Mouse (Mus musculus): ENCODE measurements around the gene Raver1. TPM values are rescaled to one million over a fixed set of nuclear protein-coding genes. Genes with fewer than 3 reads are reported as not detected.
"Not testable (repeated sequence)": the region's sequence is repeated elsewhere in the genome, so short reads cannot be mapped to it uniquely, and the experiment has no call there.

Gene Raver1
- polyA plus RNA-seq, 1 experiment from 2014 or later = 64.2 TPM

GRCm38 (mm10) chr9:21073044-21073840 lies 18.6 kb downstream of the Raver1 start, which contains the start of the genes Gm49373 and Fdx1l:
TSS of gene Gm49373 (minus strand) at chr9:21073096.
TSS of gene Fdx1l (minus strand) at chr9:21073614.
- H3K9me3 ChIP-seq (ENCODE audit: control insufficient read depth, low read length) = no peaks in the 10 kb centered on the region
- peak within 1 kb of the TSS; percentile 87 for H3K4me3 ChIP-seq (ENCODE audit: low read depth, low read length)
- H3K4me2 ChIP-seq (ENCODE audit: low read depth, low read length) = peak within 1 kb of the TSS; percentile 82
- WGBS = 3% methylated on average over 43 of the region's 58 CpGs
- H3K9ac ChIP-seq (ENCODE audit: low read depth, low read length) = peak within 1 kb of the TSS; percentile 88
- H3K4me1 ChIP-seq (ENCODE audit: control insufficient read depth, insufficient read depth, low read length) = peaks cover 5% of the 10 kb centered on the region
- ATAC-seq (ENCODE audit: low read depth) = peak; percentile 94
- peak; percentile 95 for DNase-seq (ENCODE audit: low spot score)
- H3K27ac ChIP-seq (replicated peaks; ENCODE audit: low read depth, low read length) = peak within 1 kb of the TSS; percentile 70
- H3K27me3 ChIP-seq (replicated peaks; ENCODE audit: control insufficient read depth, insufficient read depth, low read length) = no peaks in the 10 kb centered on the region
- peaks cover 48% of the 10 kb centered on the region for H3K36me3 ChIP-seq (ENCODE audit: control insufficient read depth, insufficient read depth, low read length)

- H3K9me3 ChIP-seq (ENCODE audit: control insufficient read depth, low read length) = no peaks in the 10 kb centered on the region
- peak; percentile 4 for DNase-seq (ENCODE audit: low spot score)
These were observed 19.2 kb downstream of the Raver1 start for GRCm38 (mm10) chr9:21072641-21073040.

GRCm38 (mm10) chr9:21067006-21067684 lies 24.7 kb downstream of the Raver1 start, which contains the start of gene Zglp1:
TSS of gene Zglp1 (minus strand) at chr9:21067093.
- Histone ChIP-seq H3K36me3 (ENCODE audit: control insufficient read depth, insufficient read depth, low read length) (peaks cover 62% of the 10 kb centered on the region), H3K4me2 (ENCODE audit: low read depth, low read length) (no peak within 1 kb of the TSS), H3K27me3 (replicated peaks; ENCODE audit: control insufficient read depth, insufficient read depth, low read length) (no peaks in the 10 kb centered on the region), H3K27ac (replicated peaks; ENCODE audit: low read depth, low read length) (no peak within 1 kb of the TSS), H3K4me1 (ENCODE audit: control insufficient read depth, insufficient read depth, low read length) (no peaks in the 10 kb centered on the region), H3K9ac (ENCODE audit: low read depth, low read length) (no peak within 1 kb of the TSS), H3K4me3 (ENCODE audit: low read depth, low read length) (no peak within 1 kb of the TSS), H3K9me3 (ENCODE audit: control insufficient read depth, low read length) (no peaks in the 10 kb centered on the region)
- DNase-seq (ENCODE audit: low spot score) (no peak), ATAC-seq (ENCODE audit: low read depth) (no peak)
- 79% methylated on average over 25 of the region's 27 CpGs for WGBS

More at GRCm38 (mm10) chr9:21072641-21073040, 19.2 kb downstream of the Raver1 start:
- peaks cover 48% of the 10 kb centered on the region for H3K36me3 ChIP-seq (ENCODE audit: control insufficient read depth, insufficient read depth, low read length)
- ATAC-seq (ENCODE audit: low read depth) = 0 out of 2 replicates have a peak, but pooled peaks have one; percentile 3
- H3K4me1 ChIP-seq (ENCODE audit: control insufficient read depth, insufficient read depth, low read length) = peaks cover 5% of the 10 kb centered on the region
- 10% methylated on average over 4 of the region's 4 CpGs for WGBS
- peak overlapping the region; percentile 82 for H3K4me2 ChIP-seq (ENCODE audit: low read depth, low read length)
- H3K27ac ChIP-seq (replicated peaks; ENCODE audit: low read depth, low read length) = no peak overlapping the region
- no peaks in the 10 kb centered on the region for H3K27me3 ChIP-seq (replicated peaks; ENCODE audit: control insufficient read depth, insufficient read depth, low read length)
- peak overlapping the region; percentile 88 for H3K9ac ChIP-seq (ENCODE audit: low read depth, low read length)
- H3K4me3 ChIP-seq (ENCODE audit: low read depth, low read length) = peak overlapping the region; percentile 87

GRCm38 (mm10) chr9:21062928-21063327 lies 28.9 kb downstream of the Raver1 start:
- Histone ChIP-seq H3K9ac (ENCODE audit: low read depth, low read length) (no peak overlapping the region), H3K9me3 (ENCODE audit: control insufficient read depth, low read length) (no peaks in the 10 kb centered on the region), H3K36me3 (ENCODE audit: control insufficient read depth, insufficient read depth, low read length) (peaks cover 51% of the 10 kb centered on the region), H3K27me3 (replicated peaks; ENCODE audit: control insufficient read depth, insufficient read depth, low read length) (no peaks in the 10 kb centered on the region), H3K4me2 (ENCODE audit: low read depth, low read length) (no peak overlapping the region), H3K4me3 (ENCODE audit: low read depth, low read length) (no peak overlapping the region), H3K27ac (replicated peaks; ENCODE audit: low read depth, low read length) (no peak overlapping the region), H3K4me1 (ENCODE audit: control insufficient read depth, insufficient read depth, low read length) (no peaks in the 10 kb centered on the region)
- WGBS = 81% methylated on average over 2 of the region's 2 CpGs
- DNase-seq (ENCODE audit: low spot score) = no peak
- ATAC-seq (ENCODE audit: low read depth) = no peak

- H3K4me2 ChIP-seq (ENCODE audit: low read depth, low read length) = no peak overlapping the region
- WGBS = 66% methylated on average over 10 of the region's 10 CpGs
- ATAC-seq (ENCODE audit: low read depth) = no peak
These were observed 40.2 kb downstream of the Raver1 start for GRCm38 (mm10) chr9:21051578-21051977.

GRCm38 (mm10) chr9:21045235-21045634 lies 46.6 kb downstream of the Raver1 start:
- no peak for ATAC-seq (ENCODE audit: low read depth)
- peaks cover 2% of the 10 kb centered on the region; the same call in 1 of the 2 replicates for H3K27me3 ChIP-seq (replicated peaks; ENCODE audit: control insufficient read depth, insufficient read depth, low read length)
- no peak overlapping the region for H3K9ac ChIP-seq (ENCODE audit: low read depth, low read length)
- H3K4me2 ChIP-seq (ENCODE audit: low read depth, low read length) = no peak overlapping the region
- no peaks in the 10 kb centered on the region for H3K4me1 ChIP-seq (ENCODE audit: control insufficient read depth, insufficient read depth, low read length)
- 73% methylated on average over 3 of the region's 3 CpGs for WGBS
- H3K4me3 ChIP-seq (ENCODE audit: low read depth, low read length) = no peak overlapping the region
- H3K9me3 ChIP-seq (ENCODE audit: control insufficient read depth, low read length) = no peaks in the 10 kb centered on the region
- H3K36me3 ChIP-seq (ENCODE audit: control insufficient read depth, insufficient read depth, low read length) = no peaks in the 10 kb centered on the region
- DNase-seq (ENCODE audit: low spot score) = no peak
- H3K27ac ChIP-seq (replicated peaks; ENCODE audit: low read depth, low read length) = no peak overlapping the region

More at GRCm38 (mm10) chr9:21051578-21051977, 40.2 kb downstream of the Raver1 start:
- Histone ChIP-seq H3K27ac (replicated peaks; ENCODE audit: low read depth, low read length) (no peak overlapping the region), H3K4me3 (ENCODE audit: low read depth, low read length) (no peak overlapping the region), H3K27me3 (replicated peaks; ENCODE audit: control insufficient read depth, insufficient read depth, low read length) (no peaks in the 10 kb centered on the region), H3K36me3 (ENCODE audit: control insufficient read depth, insufficient read depth, low read length) (no peaks in the 10 kb centered on the region), H3K4me1 (ENCODE audit: control insufficient read depth, insufficient read depth, low read length) (no peaks in the 10 kb centered on the region), H3K9me3 (ENCODE audit: control insufficient read depth, low read length) (no peaks in the 10 kb centered on the region), H3K9ac (ENCODE audit: low read depth, low read length) (no peak overlapping the region)
- DNase-seq (ENCODE audit: low spot score) = no peak

- H3K4me2 ChIP-seq (ENCODE audit: low read depth, low read length); ATAC-seq (ENCODE audit: low read depth); H3K9me3 ChIP-seq (ENCODE audit: control insufficient read depth, low read length); H3K4me1 ChIP-seq (ENCODE audit: control insufficient read depth, insufficient read depth, low read length); H3K27ac ChIP-seq (replicated peaks; ENCODE audit: low read depth, low read length); H3K9ac ChIP-seq (ENCODE audit: low read depth, low read length); H3K36me3 ChIP-seq (ENCODE audit: control insufficient read depth, insufficient read depth, low read length); H3K27me3 ChIP-seq (replicated peaks; ENCODE audit: control insufficient read depth, insufficient read depth, low read length); DNase-seq (ENCODE audit: low spot score); H3K4me3 ChIP-seq (ENCODE audit: low read depth, low read length): not testable (repeated sequence)
- WGBS = 43% methylated on average over 1 of the region's 1 CpGs
These were observed 47.0 kb downstream of the Raver1 start for GRCm38 (mm10) chr9:21044785-21045184.

GRCm38 (mm10) chr9:21043563-21043962 lies 48.2 kb downstream of the Raver1 start:
- H3K9ac ChIP-seq (ENCODE audit: low read depth, low read length) = no peak overlapping the region
- no peak overlapping the region for H3K4me3 ChIP-seq (ENCODE audit: low read depth, low read length)
- WGBS = 79% methylated on average over 4 of the region's 4 CpGs
- no peaks in the 10 kb centered on the region for H3K4me1 ChIP-seq (ENCODE audit: control insufficient read depth, insufficient read depth, low read length)
- no peak for ATAC-seq (ENCODE audit: low read depth)
- no peak for DNase-seq (ENCODE audit: low spot score)
- H3K36me3 ChIP-seq (ENCODE audit: control insufficient read depth, insufficient read depth, low read length) = no peaks in the 10 kb centered on the region
- H3K27ac ChIP-seq (replicated peaks; ENCODE audit: low read depth, low read length) = no peak overlapping the region
- peaks cover 18% of the 10 kb centered on the region for H3K27me3 ChIP-seq (replicated peaks; ENCODE audit: control insufficient read depth, insufficient read depth, low read length)
- peaks cover 5% of the 10 kb centered on the region; the same call in 1 of the 2 replicates for H3K9me3 ChIP-seq (ENCODE audit: control insufficient read depth, low read length)
- no peak overlapping the region for H3K4me2 ChIP-seq (ENCODE audit: low read depth, low read length)
